Mouse (Mus musculus) T-cell, adult 2 months (primary cell): ENCODE data around the gene Slc12a5.

Source experiments
- DNase-seq: peaks from one replicate; pipeline ENCODE4 v3.0.0; 2022; ENCODE audit warnings: low spot score

Gene Slc12a5

DNA sequence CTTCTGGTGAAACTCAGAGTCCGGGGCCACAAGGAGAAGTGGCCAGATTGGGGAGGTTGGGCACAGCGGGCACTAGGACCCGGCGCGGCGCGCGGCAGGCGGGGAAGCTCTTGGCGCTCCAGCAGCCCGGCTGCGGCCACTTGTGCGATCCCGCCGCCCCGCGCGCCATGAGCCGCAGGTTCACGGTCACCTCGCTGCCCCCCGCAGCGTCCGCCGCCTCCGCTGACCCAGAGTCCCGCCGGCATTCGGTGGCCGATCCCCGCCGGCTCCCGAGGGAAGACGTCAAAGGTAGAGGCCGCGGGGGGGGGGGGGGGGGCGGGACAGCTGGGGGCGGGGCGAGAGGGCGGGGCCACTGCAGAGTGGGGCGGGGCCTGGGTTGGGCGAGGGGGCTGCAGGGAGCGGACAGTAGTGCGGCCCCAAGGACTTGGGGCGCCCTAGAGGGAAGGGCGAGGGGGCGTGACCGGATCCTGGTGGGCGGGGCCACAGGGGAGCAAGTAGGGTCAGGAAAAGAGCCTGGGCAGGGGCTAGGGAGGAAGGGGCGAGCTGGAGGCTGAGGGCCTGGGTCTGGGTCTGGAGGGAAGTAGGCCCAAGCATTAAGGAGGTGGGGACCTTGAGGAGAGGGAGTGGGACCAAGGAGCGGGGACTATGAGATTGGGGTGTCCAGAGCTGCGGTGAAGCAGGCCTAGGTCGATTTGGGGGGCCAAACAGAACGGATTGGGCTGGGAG, at the start of gene Slc12a5:
Slc12a5 (plus strand) TSS at position 87 of the 726 bp plus-strand sequence.
- DNase-seq: no peak

DNA sequence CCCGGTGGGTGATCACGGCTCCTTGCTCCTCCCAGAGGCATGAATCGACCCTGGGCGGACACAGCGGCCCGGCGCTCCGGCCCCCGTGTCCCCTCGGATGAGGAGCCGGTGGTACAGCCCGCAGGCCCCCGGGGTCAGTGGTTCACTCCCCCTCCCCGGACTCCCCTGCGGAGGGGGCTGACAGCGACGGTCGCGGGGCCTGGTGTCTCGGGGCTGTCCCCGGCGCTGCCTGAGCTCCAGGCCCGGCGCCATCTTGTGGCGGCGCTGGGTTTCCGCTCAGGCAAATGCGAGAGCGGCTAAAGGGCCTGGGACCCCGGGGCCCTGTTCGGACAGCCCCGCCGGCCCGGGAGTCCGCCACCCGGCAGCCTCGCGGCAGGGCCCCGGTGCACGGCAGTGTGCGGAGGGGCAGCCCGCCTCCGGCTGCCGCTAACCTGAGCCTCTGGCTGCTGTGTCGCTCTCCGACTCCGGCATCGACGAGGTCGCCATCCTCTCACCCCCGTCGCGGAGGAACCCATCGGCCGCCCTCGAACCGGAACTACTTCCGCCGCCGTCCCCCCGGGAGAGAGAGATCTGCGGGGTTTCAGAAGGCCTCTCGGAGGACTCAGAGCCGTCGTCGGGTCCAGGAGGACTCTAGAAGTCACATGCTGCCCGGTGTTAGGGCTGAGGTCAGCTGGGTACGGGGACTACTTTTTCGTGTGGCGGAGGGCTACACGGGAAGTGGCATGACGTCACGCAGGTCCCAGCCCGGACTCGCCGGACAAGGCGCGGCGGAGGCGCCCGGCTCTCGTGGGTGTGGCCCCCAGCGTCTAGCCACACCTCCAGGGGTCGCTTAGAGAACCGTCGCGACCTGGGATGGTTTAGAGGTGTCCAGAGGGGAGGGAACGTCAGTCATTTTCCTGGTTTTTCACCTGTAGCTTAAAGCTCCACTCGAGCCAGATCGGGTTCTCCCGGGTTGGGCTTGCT, 49.2 kb upstream of the Slc12a5 start, which contains the start of gene Zfp335:
Zfp335 (minus strand) TSS at position 672 of the 963 bp plus-strand sequence.
- peak; percentile 88 for DNase-seq

DNA sequence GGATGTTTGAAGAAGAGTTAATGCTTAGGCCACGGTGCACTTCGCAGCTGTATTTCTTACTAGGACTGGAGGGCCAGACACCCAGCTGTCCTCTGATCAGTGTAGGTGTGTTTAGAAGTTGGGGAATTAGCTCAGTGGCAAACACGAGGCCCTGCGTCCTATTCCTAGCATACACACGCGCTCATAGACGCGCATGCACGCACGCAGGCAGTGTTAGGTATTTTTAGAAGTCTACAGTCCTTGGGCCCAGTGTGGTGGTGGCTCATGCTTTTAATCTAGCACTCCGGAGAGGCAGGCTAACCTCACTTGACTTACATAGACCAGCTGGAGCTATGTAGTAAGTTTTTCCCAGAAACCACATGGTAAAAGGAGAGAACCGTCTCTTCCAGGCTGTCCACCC, 48.5 kb upstream of the Slc12a5 start:
- DNase-seq: peak; percentile 74

DNA sequence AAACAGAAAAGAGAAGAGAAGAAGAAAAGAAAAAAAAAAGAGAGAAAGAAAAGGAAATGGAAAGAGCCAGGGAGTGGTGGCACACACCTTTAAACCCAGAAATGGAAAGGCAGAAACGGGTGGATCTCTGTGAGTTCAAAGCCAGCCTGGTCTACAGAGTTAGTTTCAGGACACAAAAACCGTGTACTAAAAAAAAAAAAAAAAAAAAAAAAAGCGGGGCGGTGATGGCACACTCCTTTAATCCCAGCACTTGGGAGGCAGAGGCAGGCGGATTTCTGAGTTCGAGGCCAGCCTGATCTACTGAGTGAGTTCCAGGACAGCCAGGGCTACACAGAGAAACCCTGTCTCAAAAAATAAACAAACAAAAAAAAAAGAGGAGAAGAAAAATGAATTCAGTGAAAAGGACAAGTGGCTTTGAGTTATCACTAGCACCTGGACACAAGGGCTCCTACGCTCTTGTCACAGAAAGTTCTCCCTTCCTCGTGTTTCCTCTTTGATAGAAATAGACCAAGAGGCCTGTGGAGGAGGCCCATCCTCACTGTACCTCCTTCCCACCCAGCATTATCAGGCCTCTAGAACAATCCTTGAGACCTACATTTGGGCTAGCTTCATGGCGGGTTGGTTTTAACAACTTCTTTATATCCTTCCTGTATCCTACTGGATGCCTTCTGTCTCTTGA, 47.7 kb upstream of the Slc12a5 start:
- no peak for DNase-seq

DNA sequence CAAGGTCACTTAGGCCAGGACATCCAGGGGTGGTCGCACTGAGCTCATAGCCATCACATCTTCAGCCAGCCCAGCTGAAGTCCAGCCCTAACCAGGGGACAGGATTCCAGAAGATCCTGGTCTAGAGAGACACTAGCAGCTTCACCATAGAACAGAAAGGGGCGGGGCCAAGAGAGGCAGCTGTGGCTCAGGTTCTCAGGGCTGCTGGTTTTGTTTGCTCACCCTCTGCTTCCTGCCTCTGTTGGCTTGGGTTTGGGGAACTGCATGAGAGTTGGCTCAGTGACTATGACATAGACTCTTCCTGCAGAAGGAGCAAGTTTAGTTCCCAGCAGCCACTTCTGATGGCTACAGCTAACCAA, 47.2 kb upstream of the Slc12a5 start:
- peak; percentile 84 for DNase-seq

DNA sequence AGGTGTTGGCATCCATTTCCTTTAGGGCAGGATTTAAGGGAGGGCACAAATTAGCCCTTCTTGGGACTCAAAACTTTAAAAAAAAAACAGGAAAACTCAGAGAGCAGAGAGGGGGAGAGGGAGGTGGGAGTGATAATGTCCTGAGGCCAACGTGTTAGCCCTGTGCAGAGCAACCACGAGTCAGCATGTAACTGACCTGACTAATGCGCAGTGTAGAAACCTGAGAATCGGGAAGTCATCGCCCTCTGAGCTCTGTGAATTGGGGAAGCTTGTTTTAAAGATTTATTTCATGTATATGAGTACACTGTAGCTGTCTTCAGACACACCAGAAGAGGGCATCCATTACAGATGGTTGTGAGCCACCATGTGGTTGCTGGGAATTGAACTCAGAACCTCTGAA, 43.8 kb upstream of the Slc12a5 start:
- DNase-seq: no peak

DNA sequence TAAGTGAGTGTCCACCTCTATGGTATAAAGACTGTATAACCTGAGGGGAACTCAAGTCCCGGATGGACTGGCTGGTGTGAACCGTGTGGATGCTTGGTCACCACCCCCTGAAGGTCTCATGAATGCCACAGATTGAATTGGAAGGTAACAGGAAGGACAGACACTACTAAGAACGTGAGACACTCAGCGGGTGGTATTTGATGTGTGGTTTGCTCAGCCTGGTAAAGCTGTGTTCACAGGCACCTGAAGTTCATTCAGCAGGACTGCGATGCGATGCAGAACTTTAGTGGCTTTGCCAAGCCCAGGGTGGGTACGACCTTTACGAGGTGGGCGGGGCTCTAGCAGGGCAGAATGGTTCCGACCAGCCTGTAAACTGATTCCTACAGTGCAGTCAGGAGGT, 43.2 kb upstream of the Slc12a5 start:
- no peak for DNase-seq

DNA sequence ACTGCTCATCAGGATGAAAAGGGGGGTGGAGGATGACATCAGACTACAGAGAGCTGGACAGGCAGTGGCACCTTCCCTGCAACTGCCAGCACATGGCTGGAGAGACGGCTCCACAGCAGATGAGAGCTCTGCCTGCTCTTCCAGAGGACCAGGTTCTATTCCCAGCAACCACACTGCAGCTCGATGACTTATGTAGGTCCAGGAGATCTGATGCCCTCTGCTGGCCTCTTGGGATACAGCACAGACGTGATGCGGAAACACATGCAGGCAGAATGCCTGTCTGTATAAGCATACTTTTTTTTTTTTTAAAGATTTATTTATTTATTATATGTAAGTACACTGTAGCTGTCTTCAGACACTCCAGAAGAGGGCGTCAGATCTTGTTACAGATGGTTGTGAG, 42.3 kb upstream of the Slc12a5 start:
- peak; percentile 58 for DNase-seq

DNA sequence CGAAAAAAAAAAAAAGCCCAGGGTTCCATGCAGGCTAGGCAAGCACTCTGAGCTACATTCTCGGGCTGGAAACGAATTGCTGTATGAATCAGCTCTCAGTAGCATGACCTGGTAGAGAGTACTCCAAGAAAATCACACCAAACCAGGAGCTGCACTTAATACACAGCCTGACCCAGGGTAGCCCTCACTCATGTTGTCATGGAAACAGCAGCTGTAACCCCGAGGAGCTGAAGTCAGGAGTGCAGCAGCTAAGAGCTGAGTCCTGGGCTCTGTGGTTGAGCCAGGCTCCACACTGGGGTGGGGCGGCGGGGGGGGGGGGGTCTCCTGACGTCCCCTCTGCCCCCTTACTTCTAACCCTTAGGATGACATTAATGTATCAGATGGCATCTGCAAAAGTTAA, 38.6 kb upstream of the Slc12a5 start:
- DNase-seq: no peak

DNA sequence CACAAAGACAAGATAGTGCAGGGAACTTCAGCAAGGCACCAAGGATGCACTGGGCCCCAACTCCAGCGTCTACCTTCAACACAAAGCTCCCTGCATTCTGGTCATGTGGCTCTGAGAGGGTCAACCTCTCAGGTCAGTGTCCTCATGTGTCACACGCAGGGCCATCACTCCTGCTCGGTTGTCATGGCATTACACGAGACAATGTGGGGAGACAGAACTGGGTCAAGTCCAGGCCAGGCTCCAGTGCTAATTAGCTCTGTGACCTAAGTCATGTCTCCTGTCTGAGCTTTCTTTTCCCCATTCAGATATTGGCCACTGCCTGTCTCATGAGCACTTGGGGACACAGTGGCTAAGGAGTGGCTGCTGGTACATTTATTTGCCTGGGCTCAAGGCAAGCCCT, 37.3 kb upstream of the Slc12a5 start:
- no peak for DNase-seq

DNA sequence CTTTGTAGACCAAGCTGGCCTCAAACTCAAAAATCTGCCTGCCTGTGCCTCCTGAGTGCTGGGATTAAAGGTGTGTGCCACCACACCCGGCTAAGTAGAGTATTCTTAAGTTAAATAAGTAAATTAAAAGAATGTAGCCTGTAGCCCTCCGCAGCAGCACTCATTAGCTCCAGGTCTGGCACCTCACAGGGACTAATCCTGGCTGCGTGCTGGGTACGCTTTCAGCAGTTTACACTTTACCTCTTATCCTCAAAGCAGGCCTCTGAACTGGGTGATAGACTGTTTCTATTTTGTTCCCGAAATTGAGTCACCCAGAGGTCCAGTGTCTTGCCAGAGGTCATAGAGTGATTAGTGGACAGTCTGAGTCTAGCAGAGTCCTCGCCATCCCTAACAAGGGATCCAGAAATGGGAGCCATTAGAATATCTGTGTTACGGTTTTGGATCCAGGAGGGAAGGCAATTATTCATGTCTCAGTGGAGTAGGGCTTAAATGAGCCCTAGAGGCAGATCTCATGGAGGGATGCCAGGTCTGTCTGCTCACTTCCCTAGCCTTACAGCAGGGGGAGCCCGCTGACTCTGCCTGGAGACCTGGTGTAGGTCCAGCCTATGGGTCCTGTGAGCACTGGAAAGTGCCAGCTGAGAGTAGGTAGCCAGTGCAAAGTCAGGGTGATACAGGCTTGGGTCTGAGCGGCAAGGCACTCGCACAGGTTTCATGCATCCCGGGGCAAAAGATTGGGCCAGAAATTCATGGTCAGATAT, 36.3 kb upstream of the Slc12a5 start:
- peak; percentile 79 for DNase-seq

DNA sequence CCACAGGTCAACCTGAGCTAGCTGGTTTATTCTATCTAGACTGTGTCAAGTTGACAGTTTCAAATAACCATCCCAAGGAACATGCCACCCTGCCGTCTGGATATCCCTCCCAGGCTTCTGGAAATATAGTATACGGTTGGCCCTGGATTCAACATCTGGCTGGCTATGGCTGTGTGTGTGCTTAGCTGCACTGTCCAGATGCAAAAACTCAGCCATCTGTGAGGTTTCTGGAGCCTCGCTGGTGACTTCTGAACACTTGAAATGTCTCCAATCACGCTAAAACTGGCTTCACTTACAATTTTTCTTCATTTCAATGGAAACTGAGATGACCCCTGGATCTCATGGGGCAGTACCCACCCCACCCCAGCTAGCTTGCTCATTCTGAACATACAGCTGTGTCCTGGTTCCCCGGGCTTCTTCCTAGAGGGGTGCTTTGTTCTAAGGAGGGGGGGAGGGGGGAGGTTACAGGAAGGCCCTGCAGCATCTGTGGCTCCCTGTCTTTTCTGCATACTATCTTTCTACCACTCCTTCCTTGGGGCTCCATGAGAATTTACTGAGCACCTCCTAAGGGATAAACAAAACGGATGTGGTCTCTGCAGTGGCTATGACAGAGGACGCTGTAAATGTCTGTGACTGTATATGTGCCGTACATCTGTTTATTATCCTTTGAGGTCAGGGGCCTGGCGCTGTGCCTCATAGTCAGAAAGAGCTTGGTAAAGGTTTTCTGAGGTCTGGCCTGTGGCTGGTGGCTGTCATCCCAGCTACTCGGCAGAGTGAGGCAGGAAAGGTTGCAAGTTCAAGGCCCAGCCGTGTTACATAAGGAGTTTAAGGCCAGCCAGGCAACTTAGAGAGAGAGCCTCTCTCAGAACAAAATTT, 29.7 kb upstream of the Slc12a5 start:
- DNase-seq: no peak

DNA sequence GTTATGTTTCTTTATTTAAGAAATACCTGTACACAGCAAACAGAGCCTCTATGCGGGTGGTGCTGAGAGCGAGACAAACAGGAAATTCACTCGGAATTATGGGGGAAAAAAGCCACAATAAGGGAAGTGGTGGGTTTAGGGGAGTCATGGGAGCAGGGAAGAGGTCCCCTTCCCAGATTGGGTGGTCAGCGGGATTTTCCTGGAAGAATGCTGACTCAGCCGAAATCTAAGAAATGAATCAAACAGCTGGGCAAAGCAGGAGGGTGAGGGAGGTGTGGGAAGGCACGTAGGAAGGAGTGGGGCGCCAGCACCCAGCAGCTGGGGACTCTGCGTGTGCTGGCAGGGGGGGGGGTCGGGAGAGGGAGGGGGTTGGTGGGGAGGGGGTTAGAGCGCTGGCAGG, 27.1 kb upstream of the Slc12a5 start:
- no peak for DNase-seq

DNA sequence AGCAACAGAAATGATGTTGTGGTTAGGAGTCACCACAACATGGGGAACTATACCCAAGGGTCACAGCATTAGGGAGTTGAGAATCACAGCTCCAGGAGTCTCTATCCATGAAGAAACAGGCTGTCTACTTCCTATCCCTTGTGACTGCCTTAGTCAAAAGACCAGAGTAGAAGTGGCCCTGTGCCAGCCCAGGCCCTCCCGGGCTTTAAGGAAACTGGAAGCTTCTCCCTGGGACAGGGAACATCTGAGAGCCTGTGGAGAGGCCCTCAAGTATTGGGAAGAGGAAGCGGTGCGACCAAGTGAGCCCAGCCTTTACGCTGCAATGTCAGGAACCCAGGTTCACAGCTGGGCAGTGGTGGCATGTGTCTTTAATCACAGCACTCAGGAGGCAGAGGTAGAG, 24.6 kb upstream of the Slc12a5 start:
- DNase-seq: no peak

DNA sequence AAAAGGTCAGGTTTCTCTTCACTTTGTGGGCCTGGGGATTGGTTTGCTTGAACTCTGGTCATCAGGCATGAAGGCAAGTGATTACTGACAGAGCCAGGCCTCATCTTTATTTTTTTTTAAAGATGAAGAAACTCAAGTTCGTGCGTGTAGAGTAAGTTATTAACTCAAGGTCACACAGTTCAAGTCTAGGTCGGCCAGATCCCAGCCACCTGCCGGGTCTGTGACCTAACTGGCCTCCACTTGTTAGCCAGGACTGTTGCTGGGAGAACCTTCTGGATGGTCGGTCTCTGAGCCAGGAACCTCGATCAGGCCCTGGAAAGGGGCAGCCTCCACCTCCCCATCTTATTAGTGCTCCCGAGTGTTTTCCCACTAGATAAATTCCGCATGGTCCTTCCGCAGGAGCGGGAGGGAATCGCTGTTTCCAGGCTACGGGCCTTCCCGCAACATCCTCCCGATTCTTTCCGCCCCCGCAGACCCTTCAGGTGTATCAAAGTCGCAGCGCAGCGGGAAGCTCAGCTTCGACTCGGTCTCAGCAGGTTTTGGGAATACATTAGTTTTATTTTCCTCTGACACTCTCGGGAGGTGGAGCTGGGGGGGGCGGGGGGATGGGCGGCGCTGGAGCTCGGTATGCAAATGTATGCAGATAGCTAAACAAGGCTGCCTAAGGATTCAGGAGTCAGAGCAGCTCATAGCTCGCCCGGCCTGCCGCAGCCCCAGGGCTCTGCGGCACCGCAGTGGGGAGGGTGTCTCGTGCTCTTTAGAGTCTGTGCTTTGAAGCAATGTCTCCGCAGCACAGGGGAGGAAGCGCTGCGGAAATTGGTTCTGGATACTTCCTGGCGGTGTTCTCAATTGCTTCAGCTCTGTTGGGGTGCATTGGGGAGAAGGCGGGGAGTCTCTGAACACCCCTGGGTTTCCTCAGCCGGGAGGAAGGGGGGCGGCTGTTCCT, 22.2 kb upstream of the Slc12a5 start:
- peak; percentile 84 for DNase-seq

DNA sequence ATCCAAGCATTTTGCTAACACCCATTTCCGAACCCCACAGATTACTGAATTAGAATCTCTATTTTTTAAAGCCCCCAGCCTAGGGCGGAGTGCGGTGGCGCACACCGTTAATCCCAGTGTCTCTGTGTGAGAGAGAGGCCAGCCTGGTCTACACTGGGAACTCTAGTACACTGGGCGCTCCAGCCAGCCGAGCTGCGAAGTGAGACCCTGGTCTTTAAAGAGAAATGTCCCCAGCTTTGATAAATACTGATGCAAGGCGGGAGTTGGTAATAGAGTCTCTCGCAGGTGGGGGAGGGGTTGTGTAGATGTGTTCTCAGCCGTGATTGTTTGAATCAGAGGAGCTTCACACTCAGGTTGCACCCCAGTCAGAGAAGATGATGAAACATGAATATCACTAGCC, 21.5 kb upstream of the Slc12a5 start:
- DNase-seq: no peak

DNA sequence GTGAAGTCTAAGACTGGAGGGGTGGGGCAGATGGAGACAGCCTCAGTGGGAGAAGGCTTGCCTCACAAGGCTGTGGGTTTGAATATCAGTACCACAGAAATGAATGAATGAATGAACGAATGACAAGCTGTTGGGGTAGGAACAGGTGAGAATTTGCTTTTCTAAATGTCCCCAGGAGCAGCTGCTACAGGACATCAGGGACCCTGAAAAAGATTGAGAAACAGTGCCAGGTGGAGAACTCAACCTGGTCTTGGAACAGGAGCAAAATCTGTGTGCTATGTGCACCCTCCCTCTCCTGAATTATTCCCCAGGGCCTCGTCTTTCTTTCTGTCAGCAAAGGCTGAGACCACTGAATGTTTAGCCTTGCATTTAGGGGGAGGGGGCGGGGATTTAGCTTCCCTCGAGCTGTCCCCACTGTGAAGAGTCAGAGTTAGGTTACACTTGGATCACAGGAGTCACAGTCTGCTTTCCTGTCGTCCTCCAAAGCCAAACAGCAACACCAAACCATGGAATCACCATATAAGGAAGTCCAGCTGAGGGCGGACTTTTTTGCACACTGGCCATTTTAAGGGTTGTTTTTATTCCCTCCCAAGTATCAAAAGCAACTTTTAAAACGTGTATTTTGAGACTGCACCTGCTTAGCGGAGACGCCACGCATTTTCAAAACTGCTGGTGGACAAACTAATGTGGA, 20.3 kb upstream of the Slc12a5 start, which contains the start of gene Mmp9:
Mmp9 (plus strand) TSS at position 641 of the 691 bp plus-strand sequence.
- DNase-seq: no peak

DNA sequence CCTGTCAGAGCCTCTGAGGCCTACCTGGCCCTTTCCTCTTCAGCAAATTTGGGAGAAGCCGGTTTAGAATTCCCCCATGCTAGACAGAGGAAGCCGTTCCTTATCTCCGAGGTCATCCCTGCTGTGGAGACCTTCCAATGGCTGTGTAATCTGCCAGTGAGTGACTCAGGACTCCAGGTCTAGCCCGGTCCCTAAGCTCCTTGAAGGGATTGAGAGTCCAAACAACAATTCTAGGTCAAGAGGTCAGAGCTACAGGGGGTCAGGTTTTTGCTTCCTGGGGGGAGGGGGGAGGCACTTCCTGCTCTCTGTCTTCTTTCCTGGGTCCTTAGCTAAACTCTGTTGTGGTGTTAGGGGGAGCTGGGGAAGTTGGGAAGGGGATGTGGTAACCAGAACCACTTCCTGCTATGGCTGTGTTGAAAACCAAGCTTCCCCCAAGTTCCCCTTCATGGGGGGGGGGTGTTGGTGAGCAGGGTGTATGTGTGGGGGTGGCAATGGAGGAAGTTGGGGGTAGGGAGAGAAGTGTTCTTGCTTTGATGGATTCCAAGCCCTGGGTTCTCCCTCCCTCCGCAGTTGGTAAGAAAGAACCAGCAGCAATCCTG, 17.8 kb upstream of the Slc12a5 start:
- DNase-seq: peak; percentile 76

DNA sequence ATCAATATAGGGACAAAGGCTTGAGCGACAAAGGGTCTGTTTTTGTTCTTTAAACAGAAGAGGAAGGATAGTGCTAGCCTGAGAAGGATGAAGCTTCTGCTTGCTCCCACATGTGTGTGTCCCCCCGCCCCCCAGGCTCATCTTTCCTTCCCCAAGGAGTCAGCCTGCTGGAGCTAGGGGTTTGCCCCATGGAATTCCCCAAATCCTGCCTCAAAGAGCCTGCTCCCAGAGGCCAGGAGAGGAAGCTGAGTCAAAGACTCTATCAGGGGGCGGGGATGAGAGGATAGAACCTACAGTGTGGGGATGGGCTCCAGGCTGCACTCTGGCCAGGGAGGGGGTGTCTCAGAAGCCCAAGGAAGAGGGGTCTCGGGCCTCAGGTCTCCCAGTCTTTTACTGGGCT, 13.1 kb upstream of the Slc12a5 start:
- no peak for DNase-seq
